Mouse (Mus musculus) erythroblast, embryonic 14.5 days (primary cell): Measurements from ENCODE around the gene Ppp4r2.

Experiments
- GATA1 ChIP-seq: IDR thresholded peaks from 2 replicates; pipeline ENCODE4 v1.6.1; 2012; ENCODE audit warnings: low read length, inconsistent platforms, mixed read lengths
- TAL1 ChIP-seq: IDR thresholded peaks from 3 replicates; pipeline ENCODE4 v1.6.1; 2012; ENCODE audit warnings: low read length, inconsistent platforms, mixed read lengths

GRCm38 (mm10) chr6:100892489-100892888, 59.1 kb downstream of the Ppp4r2 start:
- TF ChIP-seq GATA1 (no peak), TAL1 (no peak)
